Mouse (Mus musculus): Measurements from ENCODE around the gene Alg9. TPM values are rescaled to one million over a fixed set of nuclear protein-coding genes. Genes with fewer than 3 reads are reported as not detected.

Alg9 gene
- polyA plus RNA-seq, 1 experiment from 2014 or later = 40.4 TPM

DNA sequence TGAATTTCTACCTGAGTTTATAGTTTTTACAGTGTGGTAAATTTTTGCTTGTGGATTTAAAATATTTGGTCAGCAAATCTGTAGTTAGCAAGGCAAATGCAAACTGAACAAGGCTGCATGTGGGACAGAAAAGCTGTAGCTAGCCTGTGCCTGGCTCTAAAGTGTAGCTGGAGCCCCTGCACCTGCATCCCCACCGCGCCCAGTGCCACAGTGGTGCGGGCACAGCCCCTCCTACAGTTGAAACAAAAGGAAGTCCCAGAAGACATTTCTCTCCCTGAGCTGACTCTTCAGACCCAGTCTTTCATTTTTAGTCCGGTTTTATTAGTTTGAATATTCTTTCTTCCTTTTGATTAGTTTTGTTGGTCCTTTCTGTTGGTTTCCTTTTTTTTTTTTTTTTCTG is 40.8 kb downstream of the Alg9 start:
- Histone ChIP-seq H3K4me2 (ENCODE audit: low read depth, severe bottlenecking) (no peak overlapping the region), H3K36me3 (ENCODE audit: control insufficient read depth, insufficient read depth, low read length) (peaks cover 6% of the 10 kb centered on the region), H3K9me3 (ENCODE audit: control insufficient read depth, low read length) (no peaks in the 10 kb centered on the region), H3K27ac (replicated peaks; ENCODE audit: low read depth, low read length) (no peak overlapping the region), H3K9ac (ENCODE audit: low read length) (no peak overlapping the region), H3K4me3 (ENCODE audit: low read depth, low read length) (no peak overlapping the region), H3K4me1 (ENCODE audit: control insufficient read depth, insufficient read depth, low read length) (no peaks in the 10 kb centered on the region), H3K27me3 (ENCODE audit: control insufficient read depth, insufficient read depth, low read length) (no peaks in the 10 kb centered on the region)
- ATAC-seq (ENCODE audit: insufficient number of reproducible peaks, low FRiP score, low TSS enrichment, low read depth) (no peak), DNase-seq (ENCODE audit: low spot score) (no peak)
- 97% methylated on average over 4 of the region's 4 CpGs for WGBS

DNA sequence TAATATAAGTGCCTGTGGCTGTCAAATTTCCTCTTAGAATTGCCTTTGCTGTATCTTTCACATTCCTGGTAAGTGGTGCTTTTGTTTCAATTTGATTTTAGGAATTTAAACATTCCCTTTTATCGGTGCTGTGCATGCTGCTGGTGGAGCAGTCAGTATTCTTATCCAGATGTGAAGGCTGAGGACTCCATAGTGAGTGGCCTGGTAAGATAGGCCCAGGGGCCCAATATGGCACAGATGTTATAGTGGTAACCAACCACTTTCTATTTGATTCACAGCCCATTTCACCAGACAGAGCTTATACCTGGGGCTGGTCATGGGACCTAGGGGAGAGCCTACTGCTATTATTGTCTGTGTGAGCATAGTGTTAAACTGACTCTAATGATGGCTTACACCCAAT is 41.7 kb downstream of the Alg9 start:
- Histone ChIP-seq H3K9ac (ENCODE audit: low read length) (no peak overlapping the region), H3K9me3 (ENCODE audit: control insufficient read depth, low read length) (no peaks in the 10 kb centered on the region), H3K36me3 (ENCODE audit: control insufficient read depth, insufficient read depth, low read length) (peaks cover 6% of the 10 kb centered on the region), H3K4me1 (ENCODE audit: control insufficient read depth, insufficient read depth, low read length) (no peaks in the 10 kb centered on the region), H3K4me2 (ENCODE audit: low read depth, severe bottlenecking) (no peak overlapping the region), H3K4me3 (ENCODE audit: low read depth, low read length) (no peak overlapping the region), H3K27ac (replicated peaks; ENCODE audit: low read depth, low read length) (no peak overlapping the region), H3K27me3 (ENCODE audit: control insufficient read depth, insufficient read depth, low read length) (no peaks in the 10 kb centered on the region)
- no peak for DNase-seq (ENCODE audit: low spot score)
- 92% methylated on average over 1 of the region's 1 CpGs for WGBS
- no peak for ATAC-seq (ENCODE audit: insufficient number of reproducible peaks, low FRiP score, low TSS enrichment, low read depth)

DNA sequence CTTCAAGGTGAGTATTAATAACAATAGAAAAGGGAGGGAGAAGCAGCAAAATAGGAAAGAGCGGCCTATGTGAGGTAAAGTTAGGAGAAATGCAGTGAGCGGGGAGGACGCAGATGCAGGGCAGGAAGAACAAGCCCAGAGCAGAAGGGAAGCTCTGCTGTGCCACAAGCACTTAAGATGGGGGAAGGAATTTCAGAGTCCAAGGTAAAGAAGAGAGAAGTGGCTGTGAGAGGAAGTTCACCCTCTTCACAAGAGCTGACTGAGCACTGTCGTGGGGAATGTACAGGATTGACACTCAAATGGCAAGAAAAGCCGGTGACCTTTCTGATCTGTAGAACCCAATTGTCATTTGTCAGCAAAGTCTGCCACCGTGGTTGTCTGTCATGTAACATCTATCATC is 43.2 kb downstream of the Alg9 start:
- DNase-seq (ENCODE audit: low spot score) (no peak), ATAC-seq (ENCODE audit: insufficient number of reproducible peaks, low FRiP score, low TSS enrichment, low read depth) (no peak)
- WGBS = 94% methylated on average over 6 of the region's 6 CpGs
- H3K27ac ChIP-seq (replicated peaks; ENCODE audit: low read depth, low read length) = no peak overlapping the region
- H3K4me2 ChIP-seq (ENCODE audit: low read depth, severe bottlenecking) = no peak overlapping the region
- no peak overlapping the region for H3K4me3 ChIP-seq (ENCODE audit: low read depth, low read length)
- no peaks in the 10 kb centered on the region for H3K9me3 ChIP-seq (ENCODE audit: control insufficient read depth, low read length)
- H3K27me3 ChIP-seq (ENCODE audit: control insufficient read depth, insufficient read depth, low read length) = no peaks in the 10 kb centered on the region
- peaks cover 6% of the 10 kb centered on the region for H3K36me3 ChIP-seq (ENCODE audit: control insufficient read depth, insufficient read depth, low read length)
- no peaks in the 10 kb centered on the region for H3K4me1 ChIP-seq (ENCODE audit: control insufficient read depth, insufficient read depth, low read length)
- no peak overlapping the region for H3K9ac ChIP-seq (ENCODE audit: low read length)

DNA sequence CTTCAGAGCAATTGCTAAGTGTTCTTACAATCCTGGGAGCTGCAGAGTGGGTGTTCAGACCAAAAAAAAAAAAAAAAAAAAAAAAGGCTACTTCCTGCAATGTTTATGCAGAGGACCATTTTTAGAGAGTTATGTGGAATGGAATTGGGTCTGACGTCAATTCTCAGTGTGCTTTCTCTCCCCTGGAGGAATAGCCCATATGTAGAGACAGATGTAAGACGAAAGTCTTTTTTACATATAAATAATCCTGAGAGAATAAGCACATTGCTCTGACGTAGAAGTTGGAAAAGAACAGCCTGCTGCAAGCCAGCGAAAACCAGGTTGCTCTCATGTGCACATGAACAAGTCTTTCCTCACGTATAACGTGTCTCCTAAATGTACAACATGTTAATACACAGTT is 44.9 kb downstream of the Alg9 start:
- DNase-seq (ENCODE audit: low spot score) = no peak
- peaks cover 2% of the 10 kb centered on the region for H3K36me3 ChIP-seq (ENCODE audit: control insufficient read depth, insufficient read depth, low read length)
- no peak overlapping the region for H3K27ac ChIP-seq (replicated peaks; ENCODE audit: low read depth, low read length)
- H3K9me3 ChIP-seq (ENCODE audit: control insufficient read depth, low read length) = no peaks in the 10 kb centered on the region
- no peak for ATAC-seq (ENCODE audit: insufficient number of reproducible peaks, low FRiP score, low TSS enrichment, low read depth)
- no peak overlapping the region for H3K4me3 ChIP-seq (ENCODE audit: low read depth, low read length)
- no peaks in the 10 kb centered on the region for H3K27me3 ChIP-seq (ENCODE audit: control insufficient read depth, insufficient read depth, low read length)
- H3K4me2 ChIP-seq (ENCODE audit: low read depth, severe bottlenecking) = no peak overlapping the region
- WGBS = 92% methylated on average over 6 of the region's 6 CpGs
- H3K9ac ChIP-seq (ENCODE audit: low read length) = no peak overlapping the region
- H3K4me1 ChIP-seq (ENCODE audit: control insufficient read depth, insufficient read depth, low read length) = no peaks in the 10 kb centered on the region

DNA sequence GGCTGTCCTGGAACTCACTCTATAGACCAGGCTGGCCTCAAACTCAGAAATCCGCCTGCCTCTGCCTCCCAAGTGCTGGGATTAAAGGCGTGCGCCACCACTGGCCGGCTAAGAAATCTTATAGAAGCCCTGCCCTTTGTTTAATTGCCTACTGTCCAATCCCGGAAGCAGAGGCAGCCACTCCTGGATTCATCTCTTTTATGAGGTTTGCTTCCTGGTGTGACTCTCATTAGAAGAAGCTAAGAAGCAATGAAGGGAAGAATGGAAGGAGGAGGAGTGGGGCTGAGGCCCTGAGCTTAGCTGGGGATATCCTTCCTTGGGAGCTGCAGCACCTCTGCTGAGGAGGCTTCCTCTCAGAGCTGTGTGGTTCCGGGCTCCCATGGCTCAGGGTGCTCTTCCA is 46.8 kb downstream of the Alg9 start:
- Histone ChIP-seq H3K9me3 (ENCODE audit: control insufficient read depth, low read length) (no peaks in the 10 kb centered on the region), H3K4me3 (ENCODE audit: low read depth, low read length) (no peak overlapping the region), H3K4me1 (ENCODE audit: control insufficient read depth, insufficient read depth, low read length) (no peaks in the 10 kb centered on the region), H3K27ac (replicated peaks; ENCODE audit: low read depth, low read length) (no peak overlapping the region), H3K36me3 (ENCODE audit: control insufficient read depth, insufficient read depth, low read length) (no peaks in the 10 kb centered on the region; the same call in none of the 2 replicates), H3K27me3 (ENCODE audit: control insufficient read depth, insufficient read depth, low read length) (no peaks in the 10 kb centered on the region), H3K9ac (ENCODE audit: low read length) (no peak overlapping the region), H3K4me2 (ENCODE audit: low read depth, severe bottlenecking) (no peak overlapping the region)
- WGBS = 94% methylated on average over 6 of the region's 6 CpGs
- no peak for ATAC-seq (ENCODE audit: insufficient number of reproducible peaks, low FRiP score, low TSS enrichment, low read depth)
- DNase-seq (ENCODE audit: low spot score) = no peak

DNA sequence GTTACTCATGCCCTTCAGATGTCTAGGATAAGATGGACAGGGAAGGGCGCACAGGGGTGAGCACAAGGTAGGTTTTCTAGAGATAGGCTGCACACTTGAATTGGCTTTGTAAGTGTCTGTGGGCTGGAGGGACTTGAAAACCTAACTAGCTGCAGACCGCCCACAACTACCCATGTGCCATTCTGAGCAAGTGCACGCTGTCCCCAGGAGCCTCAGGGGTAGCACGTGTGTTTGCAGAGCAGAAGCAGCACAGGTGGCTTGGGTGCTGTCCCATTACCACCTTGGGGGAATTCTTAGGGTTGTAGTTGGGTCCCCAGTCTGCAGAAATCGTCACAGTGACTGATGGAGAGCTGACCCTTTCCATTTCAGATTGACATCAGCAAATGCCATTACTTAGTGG is 47.4 kb downstream of the Alg9 start:
- Histone ChIP-seq H3K27me3 (ENCODE audit: control insufficient read depth, insufficient read depth, low read length) (no peaks in the 10 kb centered on the region), H3K36me3 (ENCODE audit: control insufficient read depth, insufficient read depth, low read length) (no peaks in the 10 kb centered on the region; the same call in 1 of the 2 replicates), H3K4me1 (ENCODE audit: control insufficient read depth, insufficient read depth, low read length) (no peaks in the 10 kb centered on the region), H3K27ac (replicated peaks; ENCODE audit: low read depth, low read length) (no peak overlapping the region), H3K9me3 (ENCODE audit: control insufficient read depth, low read length) (no peaks in the 10 kb centered on the region), H3K4me3 (ENCODE audit: low read depth, low read length) (no peak overlapping the region), H3K4me2 (ENCODE audit: low read depth, severe bottlenecking) (no peak overlapping the region), H3K9ac (ENCODE audit: low read length) (no peak overlapping the region)
- no peak for DNase-seq (ENCODE audit: low spot score)
- 93% methylated on average over 5 of the region's 5 CpGs for WGBS
- no peak for ATAC-seq (ENCODE audit: insufficient number of reproducible peaks, low FRiP score, low TSS enrichment, low read depth)

DNA sequence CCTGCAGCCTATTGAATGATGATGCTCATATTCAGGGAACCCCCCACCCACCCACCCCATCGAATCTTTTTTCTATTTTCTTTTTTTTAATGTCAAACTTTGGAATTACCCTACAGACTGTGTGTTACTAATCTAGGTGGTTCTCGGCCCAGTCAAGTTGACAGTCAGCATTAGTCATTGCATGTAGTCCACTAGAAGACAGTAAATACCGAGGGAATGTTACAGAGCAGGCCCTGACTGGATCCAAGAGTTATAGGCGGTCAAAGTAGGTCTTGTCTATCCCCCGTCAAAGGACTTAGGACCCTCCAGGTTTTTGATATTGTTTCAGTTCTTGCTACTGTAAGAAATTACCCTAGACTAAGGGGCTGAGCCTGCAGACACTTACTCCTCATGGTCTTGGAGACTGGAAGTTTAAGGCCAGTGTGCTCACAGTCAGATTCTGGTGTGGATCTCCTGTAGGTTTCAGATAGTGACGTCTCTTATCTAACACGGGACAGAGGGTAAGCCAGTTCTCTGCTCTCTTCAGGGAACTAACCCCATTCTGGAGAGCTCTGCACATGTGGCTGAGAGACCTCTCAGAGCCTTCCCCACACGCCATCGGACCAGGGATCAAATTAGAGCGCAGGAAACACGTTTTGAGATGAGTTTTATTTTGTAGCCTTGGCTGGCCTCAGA is 49.1 kb downstream of the Alg9 start:
- 91% methylated on average over 11 of the region's 11 CpGs for WGBS
- no peak overlapping the region for H3K4me3 ChIP-seq (ENCODE audit: low read depth, low read length)

DNA sequence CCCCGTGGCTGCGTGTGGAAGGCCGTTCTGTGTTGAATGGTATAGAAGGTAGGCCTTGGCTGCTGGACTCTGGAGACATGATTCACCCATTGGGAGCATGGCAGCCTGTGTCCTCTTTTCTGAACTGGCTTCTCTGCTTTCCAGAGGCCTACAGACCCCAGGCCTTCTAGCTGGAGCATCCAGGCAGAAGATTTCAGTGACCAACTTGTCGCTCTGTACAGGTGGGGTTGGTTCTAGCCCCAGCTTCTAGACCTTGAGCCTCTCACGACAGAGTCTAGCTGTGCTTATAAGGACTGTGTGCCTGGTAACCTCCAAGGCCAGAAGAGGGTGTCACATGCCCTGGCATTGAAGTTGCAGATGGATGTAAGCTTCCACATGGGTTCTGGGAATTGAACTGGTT is 56.7 kb downstream of the Alg9 start:
- no peak overlapping the region for H3K9ac ChIP-seq (ENCODE audit: low read length)
- H3K4me3 ChIP-seq (ENCODE audit: low read depth, low read length) = no peak overlapping the region
- H3K27me3 ChIP-seq (ENCODE audit: control insufficient read depth, insufficient read depth, low read length) = no peaks in the 10 kb centered on the region
- no peaks in the 10 kb centered on the region for H3K4me1 ChIP-seq (ENCODE audit: control insufficient read depth, insufficient read depth, low read length)
- no peak overlapping the region for H3K4me2 ChIP-seq (ENCODE audit: low read depth, severe bottlenecking)
- no peak for ATAC-seq (ENCODE audit: insufficient number of reproducible peaks, low FRiP score, low TSS enrichment, low read depth)
- DNase-seq (ENCODE audit: low spot score) = no peak
- WGBS = 90% methylated on average over 5 of the region's 5 CpGs
- no peaks in the 10 kb centered on the region for H3K9me3 ChIP-seq (ENCODE audit: control insufficient read depth, low read length)
- H3K27ac ChIP-seq (replicated peaks; ENCODE audit: low read depth, low read length) = no peak overlapping the region
- no peaks in the 10 kb centered on the region for H3K36me3 ChIP-seq (ENCODE audit: control insufficient read depth, insufficient read depth, low read length)

More for the DNA sequence above, 49.1 kb downstream of the Alg9 start:
- no peak overlapping the region for H3K4me2 ChIP-seq (ENCODE audit: low read depth, severe bottlenecking)
- ATAC-seq (ENCODE audit: insufficient number of reproducible peaks, low FRiP score, low TSS enrichment, low read depth) (no peak), DNase-seq (ENCODE audit: low spot score) (no peak)
- no peak overlapping the region for H3K27ac ChIP-seq (replicated peaks; ENCODE audit: low read depth, low read length)
- H3K27me3 ChIP-seq (ENCODE audit: control insufficient read depth, insufficient read depth, low read length) = no peaks in the 10 kb centered on the region
- H3K36me3 ChIP-seq (ENCODE audit: control insufficient read depth, insufficient read depth, low read length) = no peaks in the 10 kb centered on the region; the same call in 1 of the 2 replicates
- H3K4me1 ChIP-seq (ENCODE audit: control insufficient read depth, insufficient read depth, low read length) = no peaks in the 10 kb centered on the region
- H3K9ac ChIP-seq (ENCODE audit: low read length) = no peak overlapping the region
- H3K9me3 ChIP-seq (ENCODE audit: control insufficient read depth, low read length) = no peaks in the 10 kb centered on the region

DNA sequence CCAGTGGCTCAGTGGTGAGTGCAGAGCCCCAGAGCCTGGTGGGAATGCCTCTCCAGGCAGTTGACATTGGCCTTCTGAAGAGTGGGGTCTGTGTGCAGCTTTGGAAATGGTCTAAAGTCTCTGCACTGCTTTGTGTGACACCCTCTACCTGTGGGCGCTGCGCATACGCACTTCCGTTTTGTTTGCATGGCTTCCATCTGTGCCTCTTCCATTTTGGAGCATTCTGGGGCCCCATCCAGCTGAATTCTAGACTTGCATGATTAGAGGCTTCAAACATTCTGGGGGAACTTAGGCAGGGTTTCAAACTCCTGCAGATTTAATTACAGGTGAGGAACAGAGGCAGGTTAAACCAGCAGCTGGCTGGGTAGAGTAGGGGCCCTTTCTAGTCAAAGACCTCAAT is 57.3 kb downstream of the Alg9 start:
- ATAC-seq (ENCODE audit: insufficient number of reproducible peaks, low FRiP score, low TSS enrichment, low read depth) (no peak), DNase-seq (ENCODE audit: low spot score) (no peak)
- 93% methylated on average over 4 of the region's 4 CpGs for WGBS
- Histone ChIP-seq H3K4me3 (ENCODE audit: low read depth, low read length) (no peak overlapping the region), H3K27ac (replicated peaks; ENCODE audit: low read depth, low read length) (no peak overlapping the region), H3K4me1 (ENCODE audit: control insufficient read depth, insufficient read depth, low read length) (no peaks in the 10 kb centered on the region), H3K9ac (ENCODE audit: low read length) (no peak overlapping the region), H3K36me3 (ENCODE audit: control insufficient read depth, insufficient read depth, low read length) (no peaks in the 10 kb centered on the region), H3K27me3 (ENCODE audit: control insufficient read depth, insufficient read depth, low read length) (no peaks in the 10 kb centered on the region), H3K4me2 (ENCODE audit: low read depth, severe bottlenecking) (no peak overlapping the region), H3K9me3 (ENCODE audit: control insufficient read depth, low read length) (no peaks in the 10 kb centered on the region)
